Mouse (Mus musculus) liver, postnatal 0 days (tissue): ENCODE data around the gene Hdac9. TPM values are rescaled to one million over a fixed set of nuclear protein-coding genes. Genes with fewer than 3 reads are reported as not detected.
"Not testable (repeated sequence)": the region's sequence is repeated elsewhere in the genome, so short reads cannot be mapped to it uniquely, and the experiment has no call there.

Source experiments
- ATAC-seq: fragments of 200-750 bp; cut with Nextera tagmentation; 2 replicates; pipeline ENCODE4 v1.8.0; 2017; ENCODE audit warnings: mild to moderate bottlenecking, moderate library complexity
- DNase-seq: peaks from one replicate; pipeline ENCODE4 v3.0.0-alpha.2; 2016
- H3K27ac ChIP-seq: fragments of 300-500 bp; sonication (generic); 2 replicates; pipeline ENCODE4 v1.5.1; 2014; ENCODE audit warnings: antibody characterized with exemption, moderate library complexity, mild to moderate bottlenecking, low read depth
- H3K27me3 ChIP-seq: fragments of 300-500 bp; sonication (generic); 2 replicates; pipeline ENCODE4 v1.6.1; 2014; ENCODE audit warnings: low read length, control low read depth, mixed read lengths; ENCODE audit not compliant: insufficient read depth
- H3K36me3 ChIP-seq: fragments of 300-500 bp; sonication (generic); replicated peaks from 2 replicates; pipeline ENCODE4 v1.6.1; 2014; ENCODE audit warnings: mild to moderate bottlenecking, control low read depth, low read length, moderate library complexity, mixed read lengths; ENCODE audit not compliant: insufficient read depth
- H3K4me1 ChIP-seq: fragments of 300-500 bp; sonication (generic); 2 replicates; pipeline ENCODE4 v1.6.1; 2014; ENCODE audit warnings: antibody characterized with exemption, mild to moderate bottlenecking, control low read depth; ENCODE audit not compliant: insufficient read depth
- H3K4me2 ChIP-seq: fragments of 300-500 bp; sonication (generic); 2 replicates; pipeline ENCODE4 v1.6.1; 2014; ENCODE audit warnings: low read depth, mild to moderate bottlenecking, low read length, moderate library complexity, mixed read lengths
- H3K4me3 ChIP-seq: fragments of 300-500 bp; sonication (generic); 2 replicates; pipeline ENCODE4 v1.5.1; 2014; ENCODE audit warnings: low read depth, low read length
- H3K9ac ChIP-seq: fragments of 300-500 bp; sonication (generic); replicated peaks from 2 replicates; pipeline ENCODE4 v1.6.1; 2014; ENCODE audit warnings: mild to moderate bottlenecking, moderate library complexity
- H3K9me3 ChIP-seq: fragments of 300-500 bp; sonication (generic); 2 replicates; pipeline ENCODE4 v1.6.1; 2016; ENCODE audit warnings: mild to moderate bottlenecking, control low read depth, low read length, mixed read lengths
- CTCF ChIP-seq: sonication (generic); IDR thresholded peaks from 2 replicates; pipeline ENCODE4 v1.5.1; 2016; ENCODE audit warnings: antibody characterized with exemption, low read depth
- EP300 ChIP-seq: IDR thresholded peaks from 2 replicates; pipeline ENCODE4 v1.6.1; 2016; ENCODE audit warnings: antibody characterized with exemption, low read depth, mild to moderate bottlenecking
- WGBS: fragments of 180-500 bp; shearing (Covaris S2); extraction: QIAGEN DNeasy Blood & Tissue Kit; methylation state at CpG from one replicate; pipeline ENCODE4 v1.1.7; 2014; ENCODE audit not compliant: insufficient replicate concordance; 5-methylcytosine and 5-hydroxymethylcytosine counted together
- polyA plus RNA-seq: library from polyadenylated mRNA; unstranded; fragments of >200 nt; fragmentation: Nextera tagmentation; extraction: Ambion mirVana; gene quantifications from 2 replicates; pipeline ENCODE4 v1.2.1, GENCODE M21; 2015

Hdac9 gene
- polyA plus RNA-seq, 1 experiment from 2014 or later = 1.3 TPM

GRCm38 (mm10) chr12:34461728-34462127, 455.2 kb downstream of the Hdac9 start:
- TF ChIP-seq EP300 = no peak
- TF ChIP-seq CTCF = no peak
- WGBS = 65% methylated on average over 1 of the region's 1 CpGs
- Histone ChIP-seq H3K4me2 (no peak overlapping the region), H3K36me3 (no peaks in the 10 kb centered on the region), H3K9me3 (no peaks in the 10 kb centered on the region), H3K9ac (no peak overlapping the region), H3K27ac (no peak overlapping the region), H3K27me3 (no peaks in the 10 kb centered on the region), H3K4me3 (no peak overlapping the region), H3K4me1 (no peaks in the 10 kb centered on the region)
- ATAC-seq (no peak), DNase-seq (no peak)

GRCm38 (mm10) chr12:34452643-34453042, 464.3 kb downstream of the Hdac9 start:
- no peak for DNase-seq
- no peaks in the 10 kb centered on the region for H3K4me1 ChIP-seq
- H3K4me2 ChIP-seq = no peak overlapping the region
- TF ChIP-seq CTCF (no peak), EP300 (no peak)
- H3K4me3 ChIP-seq = no peak overlapping the region
- H3K36me3 ChIP-seq = no peaks in the 10 kb centered on the region
- 81% methylated on average over 5 of the region's 5 CpGs for WGBS
- H3K9me3 ChIP-seq = no peaks in the 10 kb centered on the region
- no peak overlapping the region for H3K9ac ChIP-seq
- no peak overlapping the region for H3K27ac ChIP-seq
- H3K27me3 ChIP-seq = no peaks in the 10 kb centered on the region
- no peak for ATAC-seq

- Histone ChIP-seq H3K4me2 (no peak overlapping the region), H3K36me3 (no peaks in the 10 kb centered on the region), H3K4me1 (no peaks in the 10 kb centered on the region), H3K9ac (no peak overlapping the region), H3K9me3 (no peaks in the 10 kb centered on the region), H3K27ac (no peak overlapping the region), H3K4me3 (no peak overlapping the region), H3K27me3 (no peaks in the 10 kb centered on the region)
- 51% methylated on average over 2 of the region's 2 CpGs for WGBS
- peak; percentile 47 for TF ChIP-seq CTCF
- TF ChIP-seq EP300 = no peak
- DNase-seq = no peak
- no peak for ATAC-seq
Observed at GRCm38 (mm10) chr12:34451198-34451597, 465.7 kb downstream of the Hdac9 start.

GRCm38 (mm10) chr12:34444724-34445123, 472.2 kb downstream of the Hdac9 start:
- H3K4me2 ChIP-seq, ATAC-seq, H3K4me3 ChIP-seq, H3K27ac ChIP-seq, H3K27me3 ChIP-seq, H3K9me3 ChIP-seq, DNase-seq, H3K36me3 ChIP-seq, H3K4me1 ChIP-seq, H3K9ac ChIP-seq: not testable (repeated sequence)
- WGBS = 96% methylated on average over 1 of the region's 1 CpGs

- Histone ChIP-seq H3K36me3 (no peaks in the 10 kb centered on the region), H3K4me1 (no peaks in the 10 kb centered on the region), H3K9ac (no peak overlapping the region), H3K9me3 (no peaks in the 10 kb centered on the region), H3K27ac (no peak overlapping the region), H3K27me3 (no peaks in the 10 kb centered on the region), H3K4me2 (no peak overlapping the region), H3K4me3 (no peak overlapping the region)
- no peak for ATAC-seq
- TF ChIP-seq EP300 = no peak
- TF ChIP-seq CTCF = no peak
- WGBS = 66% methylated on average over 8 of the region's 8 CpGs
- DNase-seq = no peak
Observed at GRCm38 (mm10) chr12:34440930-34441329, 476.0 kb downstream of the Hdac9 start.

- Histone ChIP-seq H3K4me1 (no peaks in the 10 kb centered on the region), H3K9me3 (no peaks in the 10 kb centered on the region), H3K27ac (no peak overlapping the region), H3K27me3 (no peaks in the 10 kb centered on the region), H3K4me3 (no peak overlapping the region), H3K36me3 (no peaks in the 10 kb centered on the region), H3K9ac (no peak overlapping the region), H3K4me2 (peak overlapping the region; percentile 5; the same call in 1 of the 2 replicates)
- ATAC-seq (no peak), DNase-seq (no peak)
- TF ChIP-seq CTCF = no peak
- TF ChIP-seq EP300 = no peak
- 23% methylated on average over 6 of the region's 6 CpGs for WGBS
Observed at GRCm38 (mm10) chr12:34432919-34433318, 484.0 kb downstream of the Hdac9 start.

DNA sequence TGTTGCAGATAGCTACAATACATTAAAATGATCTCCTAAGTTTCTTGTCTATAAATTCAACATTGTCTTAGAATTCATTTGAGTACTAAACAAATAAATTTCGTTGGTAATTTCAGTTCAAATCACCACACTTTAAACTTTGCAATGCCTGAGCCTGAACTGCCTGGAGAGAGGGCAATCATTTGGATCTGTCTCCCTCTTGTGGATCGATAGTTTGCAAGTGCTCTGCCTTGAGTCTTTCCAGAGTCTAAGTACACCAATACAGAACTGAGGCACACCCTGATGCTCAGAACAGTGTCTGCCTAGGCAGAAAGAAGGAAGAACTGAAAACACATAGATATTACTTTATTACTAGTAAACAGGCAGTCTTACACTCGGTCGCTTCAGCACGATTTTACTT, 484.4 kb downstream of the Hdac9 start:
- WGBS = 28% methylated on average over 5 of the region's 5 CpGs
- H3K4me2 ChIP-seq = peak overlapping the region; percentile 5; the same call in 1 of the 2 replicates
- H3K27ac ChIP-seq = no peak overlapping the region
- DNase-seq (no peak), ATAC-seq (no peak)
- H3K9me3 ChIP-seq = no peaks in the 10 kb centered on the region
- no peak overlapping the region for H3K9ac ChIP-seq
- no peak overlapping the region for H3K4me3 ChIP-seq
- H3K36me3 ChIP-seq = no peaks in the 10 kb centered on the region
- no peaks in the 10 kb centered on the region for H3K27me3 ChIP-seq
- no peaks in the 10 kb centered on the region for H3K4me1 ChIP-seq
- TF ChIP-seq EP300 = no peak
- peak; percentile 57 for TF ChIP-seq CTCF
